ENCODE assay signal across 16 mouse cellular contexts in the genomic region with DNA sequence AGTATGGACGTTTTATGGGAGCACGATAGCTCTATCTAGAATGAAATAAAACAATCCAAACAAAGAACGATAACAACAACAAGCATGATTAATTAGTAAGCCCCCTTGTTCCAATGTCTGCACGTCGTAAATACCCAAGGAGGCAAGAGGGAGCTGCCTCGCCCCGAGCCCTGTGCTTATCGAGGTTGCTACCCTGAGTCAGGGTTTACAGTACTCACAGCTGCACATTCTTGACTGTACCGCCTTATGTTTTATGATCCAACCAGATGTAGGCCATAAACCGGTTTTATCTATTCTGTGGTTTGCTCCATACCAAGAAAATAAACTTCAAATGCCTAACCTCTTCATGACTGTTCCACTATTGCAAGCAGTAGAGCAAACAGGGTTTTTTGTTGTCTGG.
A peak's percentile ranks its signal among the peaks of the same experiment; 100 is the strongest.
DNase-seq lines count a peak whose midpoint lies in the region; ATAC-seq and TF ChIP-seq lines count a peak whose summit lies in the region.
"Had no signal": no experiment of that assay in that cellular context is flagged by ENCODE, and none has a peak within 500 bp of the region (broad histone marks: within the 10 kb centered on the region; RNA-seq: fewer than 3 reads in every experiment).

No protein-coding gene starts in this region.

- no peaks in the 10 kb centered on the region for H3K27me3 ChIP-seq in kidney, postnatal 0 days (ENCODE audit: insufficient read depth, low read length)
- no peaks in the 10 kb centered on the region for H3K27me3 ChIP-seq in thymus, adult 2 months (ENCODE audit: control insufficient read depth, insufficient read depth, low read length)
- H3K27me3 ChIP-seq in intestine, postnatal 0 days (replicated peaks; ENCODE audit: control insufficient read depth, insufficient read depth, low read length) = no peaks in the 10 kb centered on the region
- no peaks in the 10 kb centered on the region for H3K27me3 ChIP-seq in midbrain, postnatal 0 days (ENCODE audit: insufficient read depth, low read length)
- H3K27me3 ChIP-seq: forebrain, embryonic 15.5 days had no signal

- peak; percentile 71 for ATAC-seq in kidney, postnatal 0 days (replicated peaks; ENCODE audit: low FRiP score, low read depth)
- ATAC-seq in intestine, postnatal 0 days = peak; percentile 92
- ATAC-seq in midbrain, postnatal 0 days (ENCODE audit: low FRiP score) = no peak
- ATAC-seq: forebrain, embryonic 15.5 days had no signal

- H3K4me2 ChIP-seq in kidney, postnatal 0 days (ENCODE audit: low read length) = no peak overlapping the region
- H3K4me2 ChIP-seq in intestine, postnatal 0 days (replicated peaks; ENCODE audit: low read depth) = peak overlapping the region; percentile 46
- H3K4me2 ChIP-seq in midbrain, postnatal 0 days (ENCODE audit: low read depth, low read length, poor library complexity, severe bottlenecking) = no peak overlapping the region
- H3K4me2 ChIP-seq: forebrain, embryonic 15.5 days; hindbrain, embryonic 13.5 days had no signal

- TF ChIP-seq POLR2A in thymus, adult 2 months (IDR thresholded peaks at IDR 0.05; ENCODE audit: control insufficient read depth, extremely low read depth, insufficient read depth, low read length, poor library complexity) = no peak

- H3K9me3 ChIP-seq in kidney, postnatal 0 days (replicated peaks; ENCODE audit: low read length) = no peaks in the 10 kb centered on the region
- H3K9me3 ChIP-seq in intestine, postnatal 0 days (ENCODE audit: control insufficient read depth) = no peaks in the 10 kb centered on the region
- H3K9me3 ChIP-seq in midbrain, postnatal 0 days (ENCODE audit: low read length) = no peaks in the 10 kb centered on the region
- H3K9me3 ChIP-seq: forebrain, embryonic 15.5 days; heart, embryonic 10.5 days; hindbrain, embryonic 13.5 days had no signal

- H3K27ac ChIP-seq in kidney, postnatal 0 days = no peak overlapping the region
- no peak overlapping the region for H3K27ac ChIP-seq in thymus, adult 2 months (ENCODE audit: control insufficient read depth, insufficient read depth, low read length)
- H3K27ac ChIP-seq in intestine, postnatal 0 days (ENCODE audit: low read depth, low read length) = no peak overlapping the region
- no peak overlapping the region for H3K27ac ChIP-seq in midbrain, postnatal 0 days (ENCODE audit: low read depth, low read length)
- H3K27ac ChIP-seq: forebrain, embryonic 15.5 days; heart, embryonic 10.5 days; midbrain, embryonic 10.5 days had no signal

- WGBS in kidney, postnatal 0 days = 28% methylated on average over 10 of the region's 10 CpGs
- 88% methylated on average over 10 of the region's 10 CpGs for WGBS in thymus, adult 2 months
- WGBS in intestine, postnatal 0 days = 20% methylated on average over 10 of the region's 10 CpGs
- whole genome bisulfite sequencing in midbrain, postnatal 0 days = 94% methylated on average over 10 of the region's 10 CpGs

- H3K9ac ChIP-seq in kidney, postnatal 0 days (ENCODE audit: low read depth, low read length) = no peak overlapping the region
- H3K9ac ChIP-seq in intestine, postnatal 0 days (ENCODE audit: low read depth, low read length) = no peak overlapping the region
- H3K9ac ChIP-seq in midbrain, postnatal 0 days (replicated peaks; ENCODE audit: low read length, poor library complexity, severe bottlenecking) = no peak overlapping the region
- H3K9ac ChIP-seq: forebrain, embryonic 15.5 days; hindbrain, embryonic 13.5 days had no signal

- DNase-seq in kidney, postnatal 0 days (ENCODE audit: low spot score) = peak; percentile 92
- DNase-seq in kidney, adult 8-10 months = no peak
- DNase-seq in thymus, postnatal 14 days = peak; percentile 5
- DNase-seq in thymus, adult 2 months = no peak
- DNase-seq in midbrain, postnatal 0 days (ENCODE audit: low spot score) = no peak
- DNase-seq in cerebellum, adult 18-20 months = no peak
- DNase-seq: cerebellum, postnatal 25 days; heart, postnatal 10 days; lung, adult 18-20 months; lung, postnatal 4 days; thymus, postnatal 36 days had no signal

- no peak overlapping the region for H3K4me3 ChIP-seq in kidney, postnatal 0 days (replicated peaks; ENCODE audit: low read depth, low read length)
- no peak overlapping the region for H3K4me3 ChIP-seq in thymus, adult 2 months (ENCODE audit: control insufficient read depth, insufficient read depth, low read length)
- H3K4me3 ChIP-seq in intestine, postnatal 0 days (ENCODE audit: low read depth, low read length) = no peak overlapping the region
- no peak overlapping the region for H3K4me3 ChIP-seq in midbrain, postnatal 0 days (ENCODE audit: low read depth, low read length)
- H3K4me3 ChIP-seq: forebrain, embryonic 15.5 days; heart, embryonic 10.5 days; hindbrain, embryonic 13.5 days; midbrain, embryonic 10.5 days had no signal

- H3K4me1 ChIP-seq in kidney, postnatal 0 days (replicated peaks; ENCODE audit: insufficient read depth, low read length) = no peaks in the 10 kb centered on the region
- H3K4me1 ChIP-seq in thymus, adult 2 months (replicated peaks; ENCODE audit: control insufficient read depth, insufficient read depth, low read length) = no peaks in the 10 kb centered on the region
- H3K4me1 ChIP-seq in intestine, postnatal 0 days (replicated peaks; ENCODE audit: control insufficient read depth, insufficient read depth, low read length) = no peaks in the 10 kb centered on the region; the same call in 1 of the 2 replicates
- no peaks in the 10 kb centered on the region for H3K4me1 ChIP-seq in midbrain, postnatal 0 days (ENCODE audit: insufficient read depth, low read length)
- H3K4me1 ChIP-seq: forebrain, embryonic 15.5 days; heart, embryonic 10.5 days; hindbrain, embryonic 13.5 days; midbrain, embryonic 10.5 days had no signal

- H3K36me3 ChIP-seq in kidney, postnatal 0 days (ENCODE audit: insufficient read depth, low read length) = no peaks in the 10 kb centered on the region
- H3K36me3 ChIP-seq in thymus, adult 2 months (ENCODE audit: control insufficient read depth, insufficient read depth, low read length) = no peaks in the 10 kb centered on the region
- H3K36me3 ChIP-seq in intestine, postnatal 0 days (ENCODE audit: control insufficient read depth, insufficient read depth) = no peaks in the 10 kb centered on the region
- no peaks in the 10 kb centered on the region for H3K36me3 ChIP-seq in midbrain, postnatal 0 days (ENCODE audit: insufficient read depth, low read length)
- H3K36me3 ChIP-seq: forebrain, embryonic 15.5 days; heart, embryonic 10.5 days; hindbrain, embryonic 13.5 days; midbrain, embryonic 10.5 days had no signal

- no peak for TF ChIP-seq CTCF in kidney, postnatal 0 days (IDR thresholded peaks at IDR 0.05; ENCODE audit: low read depth)
- no peak for TF ChIP-seq CTCF in thymus, adult 2 months (IDR thresholded peaks at IDR 0.05; ENCODE audit: borderline replicate concordance, control insufficient read depth, extremely low read depth, insufficient read depth, low read length, poor library complexity)
- no peak for TF ChIP-seq CTCF in intestine, postnatal 0 days (IDR thresholded peaks at IDR 0.05; ENCODE audit: low read depth)
- no peak for TF ChIP-seq CTCF in midbrain, postnatal 0 days (IDR thresholded peaks at IDR 0.05)

Comparison
In these comparisons a context has a peak if more than half of its experiments do, and no peak if none do; other contexts are left out.
1. DNase-seq: peak in kidney, postnatal 0 days (single experiment) and thymus, postnatal 14 days (single experiment); none in kidney, adult 8-10 months (0 of 2), thymus, adult 2 months (single experiment), midbrain, postnatal 0 days (single experiment) and cerebellum, adult 18-20 months (0 of 2).